Mouse (Mus musculus): Measurements from ENCODE around the gene Aoc2. TPM values are rescaled to one million over a fixed set of nuclear protein-coding genes. Genes with fewer than 3 reads are reported as not detected.

The Aoc2 gene
- 1 to 10 TPM; 2.5 to 3.1 TPM for total RNA-seq (2021)

DNA sequence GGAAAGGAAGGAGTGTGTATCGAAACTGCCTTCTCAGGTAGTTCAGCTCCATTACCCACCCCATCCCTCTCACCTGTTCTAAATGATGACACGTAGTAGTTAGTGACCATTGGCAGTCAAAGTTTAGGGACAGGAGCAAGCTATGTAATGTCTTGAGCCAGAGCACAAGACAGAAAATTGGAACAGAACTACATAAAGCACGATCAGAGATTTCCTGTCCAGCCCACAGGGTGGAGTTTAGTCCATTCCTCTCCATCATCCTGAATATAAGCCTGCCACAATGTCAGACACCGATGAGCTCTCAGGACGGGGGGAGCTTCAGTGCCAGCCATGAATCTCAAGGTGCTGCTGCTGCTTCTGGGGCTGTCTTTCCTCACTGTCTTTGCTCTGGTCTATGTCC, at the start of gene Aoc2:
Gene Aoc2 (plus strand): TSS at position 301 of the 400 bp plus-strand sequence.
- intact Hi-C loops (cut with DNase I), result no loop called here
- no peak for DNase-seq

DNA sequence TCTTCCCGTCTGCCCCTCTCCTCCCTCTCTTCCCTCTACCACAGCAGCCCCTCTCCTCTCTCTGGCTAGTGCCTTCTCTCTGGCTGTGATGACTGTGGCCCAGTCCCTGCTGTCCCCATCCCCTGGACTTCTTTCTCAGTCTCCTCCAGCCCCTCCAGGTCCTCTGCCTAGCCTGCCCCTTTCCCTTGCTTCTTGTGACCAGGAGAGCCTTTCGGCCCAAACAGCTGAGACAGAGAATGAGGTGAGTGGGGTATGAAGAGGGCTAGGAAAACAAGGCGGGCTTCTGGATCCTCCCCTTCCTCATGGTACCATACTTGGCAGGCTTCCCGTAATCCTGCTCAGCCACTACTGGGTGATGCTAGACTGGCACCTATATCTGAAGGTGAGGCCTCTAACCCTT, 49.6 kb upstream of the Aoc2 start:
- intact Hi-C loops (cut with DNase I), result no loop called here
- no peak for DNase-seq

DNA sequence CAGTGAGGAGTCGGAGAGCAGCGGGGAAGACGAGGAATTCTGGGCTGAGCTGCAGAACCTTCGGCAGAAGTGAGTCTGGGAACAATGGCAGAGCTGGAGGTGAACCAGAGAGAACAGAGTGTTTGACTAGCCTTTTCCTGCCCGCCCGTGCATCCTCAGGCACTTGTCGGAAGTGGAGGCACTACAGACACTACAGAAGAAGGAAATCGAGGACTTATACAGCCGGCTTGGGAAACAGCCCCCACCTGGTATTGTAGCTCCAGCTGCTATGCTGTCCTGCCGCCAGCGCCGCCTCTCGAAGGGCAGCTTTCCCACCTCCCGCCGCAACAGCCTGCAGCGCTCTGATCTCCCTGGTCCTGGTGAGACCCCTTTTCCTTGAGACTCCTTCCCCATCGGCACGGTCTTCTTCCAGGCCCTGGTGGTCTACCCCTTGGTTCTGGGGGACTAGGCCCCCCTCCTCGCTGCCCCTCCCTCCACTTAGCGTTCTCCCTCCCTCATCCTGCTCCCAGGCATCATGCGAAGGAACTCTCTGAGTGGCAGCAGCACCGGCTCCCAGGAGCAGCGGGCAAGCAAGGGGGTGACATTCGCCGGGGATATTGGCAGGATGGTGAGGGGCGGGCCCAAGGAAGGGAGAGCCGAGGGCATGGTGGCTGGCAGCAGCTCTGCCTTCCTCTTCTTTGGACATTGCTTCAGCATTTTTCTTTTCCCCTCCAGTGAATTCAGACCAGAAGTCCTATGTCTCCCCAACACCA, 48.4 kb upstream of the Aoc2 start:
- no peak for DNase-seq
- intact Hi-C loops (cut with DNase I), result no loop called here

DNA sequence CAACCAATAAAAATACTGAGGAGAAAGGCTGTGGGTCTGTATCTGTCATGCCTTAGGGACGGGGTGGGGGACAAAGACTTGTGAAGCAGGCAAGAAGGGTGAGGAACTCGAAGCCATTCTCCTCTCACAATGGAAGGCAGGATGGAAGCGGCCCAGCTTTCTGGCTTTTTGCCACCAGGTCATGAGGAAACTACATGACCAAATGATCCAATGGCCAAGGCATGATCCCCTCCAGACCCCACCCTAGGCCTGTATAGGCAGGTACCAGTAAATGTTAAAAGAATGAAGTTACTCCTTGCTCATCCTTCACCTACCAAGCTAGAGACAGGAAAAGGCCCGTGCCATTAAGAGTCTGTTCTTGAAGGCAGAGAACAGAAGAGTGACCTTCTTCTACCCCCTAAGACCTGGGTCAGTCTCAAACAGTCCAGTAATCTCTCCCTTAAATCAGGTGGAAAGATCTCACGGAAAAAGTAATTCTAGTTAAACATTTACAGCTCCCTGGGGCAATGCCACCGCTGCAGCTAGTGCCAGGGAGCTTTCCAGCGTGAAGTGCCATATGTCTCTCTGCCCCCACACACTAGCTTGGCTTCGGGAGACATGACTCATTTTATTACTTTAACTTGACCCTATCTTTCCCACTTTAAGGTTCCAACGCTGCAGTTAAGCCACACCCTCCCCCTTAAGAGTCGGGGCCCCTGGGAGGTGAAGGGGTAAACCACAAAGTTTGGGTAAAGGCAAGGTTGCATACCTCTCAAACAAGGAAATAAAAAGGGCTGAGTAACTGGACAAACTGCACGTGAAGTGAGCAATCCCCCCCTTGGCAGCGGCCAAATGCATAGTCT, 47.3 kb upstream of the Aoc2 start:
- no peak for DNase-seq

DNA sequence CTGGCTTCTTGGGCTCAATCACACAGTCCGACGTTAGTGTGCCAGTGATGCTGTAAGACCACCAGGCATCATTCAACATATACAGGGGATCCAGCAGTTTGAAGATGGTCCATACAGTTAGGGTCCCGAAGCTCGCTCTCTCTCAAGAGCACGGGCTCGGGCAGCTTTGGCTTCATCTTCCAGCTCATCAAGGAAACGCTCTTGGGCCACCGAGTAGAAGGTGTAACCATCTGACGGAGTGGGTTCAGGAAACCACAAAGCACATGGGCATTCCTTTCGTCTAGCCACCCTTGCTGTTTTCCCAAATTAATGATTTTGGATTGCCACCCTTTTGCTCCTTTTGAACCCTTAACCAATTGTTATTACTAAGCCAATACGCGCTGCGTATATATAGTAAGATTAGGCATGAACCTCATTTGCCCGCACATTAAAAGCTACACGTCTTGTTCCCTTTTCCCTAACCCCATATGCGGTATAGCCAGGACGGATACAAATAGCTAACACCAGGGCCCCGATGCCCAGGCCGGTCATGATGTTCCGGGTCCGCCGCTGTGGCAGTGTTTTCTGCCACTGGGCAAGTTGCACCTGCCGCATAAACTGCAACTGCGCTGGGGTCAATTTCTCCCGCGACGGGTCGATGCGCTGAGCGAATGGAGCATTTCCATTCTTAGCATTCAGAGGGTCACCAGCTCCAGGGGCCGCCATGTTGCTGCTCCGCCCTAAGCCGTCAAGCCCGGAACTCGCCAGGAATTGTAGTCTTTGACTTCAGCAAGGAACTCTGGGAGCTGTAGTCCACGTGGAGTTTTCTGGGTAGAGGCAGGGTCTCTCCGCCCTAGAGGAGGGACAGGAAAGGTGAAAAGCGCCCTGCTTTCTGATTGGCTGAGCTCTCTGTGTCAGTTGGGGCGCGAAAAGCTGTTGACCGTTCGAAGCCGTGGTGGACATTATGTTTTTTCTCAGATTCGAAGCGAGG, 46.4 kb upstream of the Aoc2 start, which contains the start of the genes Cntd1 and Coa3:
Gene Cntd1 (plus strand): TSS at position 790 of the 970 bp plus-strand sequence.
Gene Coa3 (minus strand): TSS at position 892 of the 970 bp plus-strand sequence.
- intact Hi-C loops (cut with DNase I), result loop anchor here (2.0 kb wide), 1 partner anchor 26 kb away; the partner anchor contains the start of gene Vps25
- DNase-seq, result peak; percentile 90 to 92

More for the DNA sequence above, 47.3 kb upstream of the Aoc2 start:
- intact Hi-C loops (cut with DNase I), result loop anchor here (2.0 kb wide), 1 partner anchor 25 kb away; the partner anchor contains the start of gene Vps25

DNA sequence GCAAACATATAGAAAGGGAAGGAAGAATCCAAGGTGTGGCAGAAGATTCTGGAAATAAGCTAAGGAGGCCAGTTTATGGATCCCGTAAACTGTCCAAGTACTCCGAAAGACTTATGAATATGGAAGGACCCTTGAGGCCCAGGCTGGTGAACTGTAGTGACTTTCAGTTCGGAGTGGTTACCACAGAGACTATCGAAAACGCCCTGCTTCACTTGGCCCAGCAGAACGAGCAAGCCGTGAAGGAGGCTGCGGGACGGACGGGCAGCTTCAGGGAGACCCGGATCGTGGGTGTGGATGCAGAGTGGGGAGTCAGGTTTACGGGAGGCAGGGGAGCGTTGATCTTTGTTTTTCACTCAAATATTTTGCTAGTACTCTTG, 45.7 kb upstream of the Aoc2 start:
- DNase-seq, result no peak
- intact Hi-C loops (cut with DNase I), result loop anchor here (2.0 kb wide), 1 partner anchor 26 kb away; the partner anchor contains the start of gene Vps25

DNA sequence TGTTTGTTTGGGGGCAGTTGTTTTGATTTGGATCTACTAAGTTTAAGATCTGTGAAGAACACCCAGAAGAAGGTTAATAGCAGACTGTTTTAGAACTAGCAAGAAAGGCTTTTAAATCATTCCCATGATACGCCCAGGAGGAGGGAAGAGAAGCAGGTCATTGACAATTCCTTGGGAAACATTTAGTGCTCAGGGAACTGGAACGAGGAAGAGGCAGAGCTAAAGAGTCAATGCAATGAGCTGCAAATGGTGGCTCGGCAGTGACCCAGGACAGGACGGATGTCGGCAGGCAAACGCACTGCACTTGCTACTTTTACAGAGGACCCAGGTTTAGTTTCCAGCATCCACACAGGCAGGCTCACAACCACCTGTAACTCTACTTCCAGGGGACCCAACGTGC, 44.0 kb upstream of the Aoc2 start:
- intact Hi-C loops (cut with DNase I), result no loop called here
- DNase-seq, result no peak

DNA sequence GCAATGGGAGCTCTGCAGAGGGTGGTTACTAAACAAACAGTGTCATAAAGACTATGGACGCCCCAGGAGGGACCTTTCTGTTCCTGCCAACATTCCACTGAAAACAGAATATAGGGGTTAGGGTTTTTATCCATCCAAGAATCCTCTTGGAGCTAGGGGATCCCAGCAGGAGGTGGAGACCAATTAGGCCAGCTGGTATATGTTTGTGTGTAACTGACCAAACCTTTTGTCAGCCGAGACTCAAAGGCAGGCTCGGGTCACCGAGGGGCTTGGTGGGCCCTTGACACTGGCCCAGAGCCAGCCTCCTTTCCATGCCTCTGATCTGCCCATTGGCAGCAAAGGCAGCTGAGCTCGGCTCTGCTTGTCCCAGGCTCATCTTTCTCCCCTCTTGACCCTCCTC, 42.0 kb upstream of the Aoc2 start:
- no peak for DNase-seq
- intact Hi-C loops (cut with DNase I), result no loop called here

DNA sequence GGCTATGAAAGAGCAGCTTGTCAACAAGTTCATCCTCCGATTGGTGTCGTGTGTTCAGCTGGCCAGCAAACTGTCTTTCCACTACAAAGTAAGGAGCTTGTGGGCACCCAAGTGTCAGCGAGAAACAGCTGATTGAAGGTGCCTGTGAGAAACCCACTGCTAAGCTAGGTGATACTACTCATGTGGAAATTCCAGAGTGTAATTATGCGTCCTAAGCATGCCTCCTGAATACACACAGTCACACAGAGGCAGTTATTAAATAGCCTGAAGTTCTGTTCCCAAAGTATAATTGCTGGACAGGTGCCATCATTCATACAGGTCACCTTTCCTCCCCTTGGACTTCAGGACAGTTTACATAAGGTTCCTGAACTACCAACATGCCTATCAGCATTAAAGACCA, 41.1 kb upstream of the Aoc2 start:
- intact Hi-C loops (cut with DNase I), result no loop called here
- no peak for DNase-seq

DNA sequence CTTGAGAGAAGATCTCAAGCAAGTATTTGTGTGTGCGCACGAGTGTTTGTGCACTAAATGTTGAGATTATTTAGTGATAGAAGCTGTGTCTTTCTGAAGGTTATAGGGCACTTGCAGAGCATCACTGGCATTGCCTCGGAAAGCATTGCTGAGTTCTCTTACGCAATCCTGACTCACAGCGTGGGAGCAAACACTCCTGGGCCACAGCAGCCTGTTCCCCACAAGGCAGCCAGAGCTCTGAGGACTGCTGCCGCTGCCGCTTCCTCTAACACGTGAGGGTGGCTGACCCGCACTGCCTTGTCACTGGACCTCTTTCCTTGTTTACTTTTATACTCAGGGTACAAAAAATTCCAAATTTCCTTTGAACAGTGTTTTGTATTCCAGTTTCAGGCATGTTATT, 37.6 kb upstream of the Aoc2 start:
- intact Hi-C loops (cut with DNase I), result no loop called here

DNA sequence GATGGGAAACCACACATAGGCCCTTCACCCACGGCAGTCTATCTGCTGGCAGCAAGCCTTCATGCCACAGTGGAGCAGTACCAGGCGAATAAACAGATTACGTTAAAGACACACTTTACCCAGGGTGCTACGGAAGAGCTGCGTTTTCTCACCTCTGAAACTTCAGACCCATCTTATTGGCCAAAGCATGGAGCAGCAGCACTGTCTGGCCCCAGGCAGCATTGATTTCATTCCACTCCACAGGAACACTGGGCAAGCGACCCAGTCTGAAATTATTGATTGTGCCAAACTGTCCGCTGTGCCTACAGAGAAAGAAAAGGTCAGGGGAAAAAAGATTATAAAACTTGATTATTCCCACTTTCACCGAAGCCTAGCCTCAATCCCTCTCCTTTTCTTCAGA, 33.6 kb upstream of the Aoc2 start:
- intact Hi-C loops (cut with DNase I), result no loop called here

More for the DNA sequence above, 37.6 kb upstream of the Aoc2 start:
- no peak for DNase-seq

DNA sequence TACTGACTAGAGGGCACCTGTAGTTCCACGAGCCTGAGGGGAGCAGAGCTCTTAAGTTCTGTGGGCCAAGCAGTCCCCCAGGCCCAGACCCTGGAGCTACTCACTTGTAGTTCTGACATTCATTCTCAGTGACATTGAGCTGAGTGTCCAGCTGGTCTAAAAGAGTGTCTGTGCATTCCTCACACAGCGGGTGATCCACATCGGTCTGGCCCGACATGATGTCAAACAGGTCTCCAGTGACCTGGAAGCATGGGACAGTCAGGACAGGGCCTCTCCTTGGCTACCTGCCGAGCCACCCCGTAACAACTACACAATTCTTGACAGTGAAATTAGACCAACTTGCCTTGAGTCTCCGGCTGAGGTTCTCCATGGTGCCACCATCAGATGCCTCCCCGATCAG, 29.7 kb upstream of the Aoc2 start:
- intact Hi-C loops (cut with DNase I), result no loop called here

More for the DNA sequence above, 33.6 kb upstream of the Aoc2 start:
- DNase-seq, result no peak

DNA sequence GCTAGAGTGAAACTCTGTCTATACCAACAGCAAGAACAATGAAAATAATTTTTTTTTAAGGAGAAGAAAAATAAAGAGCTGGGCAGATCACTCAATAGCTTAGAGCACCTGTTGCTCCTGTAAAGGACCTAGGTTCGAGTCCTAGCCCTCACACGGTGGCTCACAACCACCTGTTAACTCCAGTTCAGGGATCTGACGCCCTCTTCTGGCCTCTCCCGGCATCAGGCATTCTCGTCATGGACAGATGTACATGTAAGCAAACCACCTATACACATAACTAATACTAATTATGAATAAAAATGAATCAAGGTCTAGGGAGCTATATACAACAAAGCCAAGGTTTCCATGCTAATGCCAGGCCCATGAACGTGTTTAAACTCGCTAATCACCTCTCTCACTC, 24.0 kb upstream of the Aoc2 start:
- intact Hi-C loops (cut with DNase I), result loop anchor here (10.0 kb wide), 1 partner anchor 206 kb away; the partner anchor contains the start of gene Psmc3ip
- no peak for DNase-seq

More for the DNA sequence above, 29.7 kb upstream of the Aoc2 start:
- DNase-seq, result no peak

DNA sequence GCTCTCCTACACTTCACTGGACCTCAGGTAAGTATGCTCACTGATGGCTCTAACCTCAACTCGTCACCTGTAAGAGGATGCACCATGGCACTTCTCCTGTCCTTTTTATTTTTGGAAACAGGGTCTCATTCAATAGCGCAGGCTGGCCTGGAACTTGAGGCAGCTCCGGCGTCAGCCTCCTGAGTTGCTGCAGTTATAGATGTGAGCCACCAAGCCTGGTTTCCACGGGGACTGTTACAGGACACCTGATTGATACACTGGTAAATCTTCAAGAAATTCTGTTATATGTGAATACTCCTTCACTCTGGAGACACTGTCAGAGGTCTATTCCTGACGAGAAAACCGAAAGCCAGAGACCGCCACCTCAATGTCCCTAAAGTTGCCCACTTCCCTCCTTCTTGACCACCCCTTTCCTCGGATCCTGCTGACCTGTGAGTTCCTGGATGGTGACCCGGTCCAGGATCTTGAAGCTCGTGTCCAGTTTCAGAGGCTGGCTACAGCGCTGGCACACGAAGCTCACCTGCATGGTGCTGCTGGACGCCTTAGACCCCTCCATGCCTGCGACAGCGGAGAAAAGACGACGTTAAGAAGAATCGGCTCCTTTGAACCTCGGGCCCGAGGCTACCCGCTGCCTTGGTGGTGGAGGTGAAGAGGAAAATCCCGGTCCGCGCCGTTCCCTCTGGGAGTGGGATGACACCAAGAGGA, 23.4 kb upstream of the Aoc2 start:
- no peak for DNase-seq
- intact Hi-C loops (cut with DNase I), result loop anchor here (1.0 to 10.0 kb wide), 3 partner anchors 49 to 207 kb away; partner anchors contain the start of genes Psmc3ip and Vps25

DNA sequence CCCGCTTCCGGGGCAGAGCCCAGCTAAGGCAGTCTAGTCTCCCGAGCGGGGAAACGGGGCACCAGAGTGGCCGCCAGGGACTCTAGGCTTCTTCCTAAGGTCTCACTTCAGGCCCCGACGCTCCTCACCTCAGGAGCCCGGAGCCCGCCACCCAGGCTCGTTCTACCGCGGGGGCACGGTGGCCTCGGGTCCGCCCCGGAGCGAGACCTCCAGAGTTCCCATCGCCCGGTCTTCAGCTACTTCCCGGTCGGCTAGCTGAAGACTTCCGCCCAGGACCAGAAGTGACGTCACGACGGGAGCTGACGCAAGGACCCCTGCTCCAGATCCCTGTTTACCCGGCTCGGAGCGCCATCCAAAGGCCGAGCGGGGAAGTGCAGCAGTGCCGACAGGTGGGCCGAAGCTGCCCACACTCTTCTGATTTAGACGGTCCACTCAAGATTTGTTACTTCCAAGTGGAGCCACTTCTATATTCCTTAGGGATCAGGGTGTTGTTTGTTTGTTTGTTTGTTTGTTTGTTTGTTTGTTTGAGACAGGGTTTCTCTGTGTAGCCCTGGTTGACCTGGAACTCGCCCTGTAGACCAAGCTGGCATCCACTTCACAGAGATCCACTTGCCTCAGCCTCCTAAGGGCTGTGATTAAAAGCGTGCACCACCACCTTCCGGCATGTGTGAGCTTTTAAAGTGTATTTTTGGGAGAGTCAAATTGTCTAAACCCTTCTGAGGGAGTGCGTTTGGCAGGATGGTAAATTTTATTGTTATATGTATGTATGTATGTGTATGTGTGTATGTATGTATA, 22.7 kb upstream of the Aoc2 start, which contains the start of gene Becn1:
Gene Becn1 (minus strand): TSS at position 283 of the 795 bp plus-strand sequence.
- intact Hi-C loops (cut with DNase I), result loop anchor here (1.0 to 10.0 kb wide), 3 partner anchors 49 to 207 kb away; partner anchors contain the start of genes Psmc3ip and Vps25
- DNase-seq, result peak; percentile 96 to 99

DNA sequence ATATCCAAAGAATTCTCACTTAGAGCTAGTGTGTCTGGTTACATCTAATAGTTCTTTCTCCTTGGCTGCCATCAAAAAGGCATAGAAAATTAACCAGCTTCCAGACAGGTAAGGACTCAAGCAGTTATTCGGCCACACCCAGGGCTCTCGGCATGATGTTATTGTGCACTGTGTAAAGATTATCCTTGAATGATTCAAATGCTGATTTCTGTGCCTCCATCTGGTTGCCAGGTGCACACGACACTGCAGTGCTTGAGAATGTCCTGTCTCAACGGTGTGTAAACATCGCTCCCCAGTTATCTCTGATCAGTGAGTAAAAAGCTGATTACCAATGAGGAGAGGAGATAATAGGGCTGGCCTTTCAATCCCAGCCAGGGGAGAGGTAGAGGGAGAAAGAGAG, 17.1 kb upstream of the Aoc2 start:
- intact Hi-C loops (cut with DNase I), result loop anchor here (10.0 kb wide), 1 partner anchor 213 kb away; the partner anchor contains the start of gene Psmc3ip
- no peak for DNase-seq

DNA sequence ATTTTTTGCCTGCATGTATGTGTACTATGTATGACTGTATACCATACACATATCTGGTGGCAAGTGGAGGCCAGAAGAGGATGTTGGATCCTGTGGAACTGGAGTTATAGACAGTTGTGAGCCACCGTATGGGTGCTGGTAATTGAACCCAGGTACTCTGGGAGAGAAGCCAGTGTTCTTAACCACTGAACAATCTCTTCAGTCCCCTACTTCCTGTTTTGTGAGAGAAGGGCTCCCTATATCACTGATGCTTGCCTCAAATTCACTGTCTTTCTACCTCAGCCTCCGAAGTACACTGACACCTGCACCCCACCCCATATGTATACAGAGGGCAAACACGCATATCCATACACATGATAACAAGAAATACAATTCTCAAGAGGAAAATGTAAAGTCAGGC, 13.8 kb upstream of the Aoc2 start:
- intact Hi-C loops (cut with DNase I), result no loop called here
- DNase-seq, result no peak

DNA sequence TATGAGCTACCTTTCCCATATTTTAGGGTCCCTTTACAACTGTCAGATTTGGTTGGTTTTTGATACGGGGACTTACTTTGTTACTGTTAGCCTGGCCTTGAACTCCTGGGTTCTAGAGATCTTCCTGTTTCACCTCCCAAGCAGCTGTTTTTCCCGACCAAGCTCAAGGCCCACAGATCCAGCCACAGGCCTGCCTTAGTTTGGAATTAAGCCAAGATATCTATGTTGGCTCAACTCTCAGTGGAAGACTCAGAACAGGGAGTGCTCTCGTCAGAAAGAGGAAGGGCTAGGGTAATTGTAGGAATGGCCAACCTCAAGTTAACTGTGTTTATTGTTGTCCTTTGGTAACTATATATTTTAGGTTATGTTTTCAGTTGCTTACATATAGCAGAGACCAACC, 12.7 kb upstream of the Aoc2 start:
- no peak for DNase-seq
- intact Hi-C loops (cut with DNase I), result no loop called here
